Mouse (Mus musculus): Measurements from ENCODE around the gene Zcchc24. TPM values are rescaled to one million over a fixed set of nuclear protein-coding genes. Genes with fewer than 3 reads are reported as not detected.

Gene Zcchc24
- polyA plus RNA-seq, 1 experiment: 36.4 TPM

DNA sequence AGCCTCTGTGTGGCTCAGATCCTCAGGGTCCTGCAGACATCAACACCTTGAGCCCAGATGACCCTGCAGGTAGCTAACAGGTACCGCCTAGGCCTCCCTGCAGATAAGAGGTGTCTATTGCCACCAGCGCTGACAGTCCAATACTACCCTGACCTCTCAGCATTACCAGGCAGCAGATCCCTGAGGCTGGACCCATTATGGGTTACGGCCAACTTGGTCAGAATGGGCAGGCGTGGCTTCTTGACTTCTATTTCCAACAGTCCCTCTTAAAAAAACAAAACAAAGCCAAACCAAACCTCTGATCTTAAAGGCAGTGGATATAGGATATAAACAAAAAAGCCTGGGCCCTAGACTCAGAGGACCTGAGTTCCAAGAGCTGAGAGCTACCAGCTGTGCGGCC lies 17.8 kb downstream of the Zcchc24 start:
- H3ac ChIP-seq (ENCODE audit: control insufficient read depth, insufficient read length, low read depth): no peak overlapping the region
- H3K79me2 ChIP-seq (ENCODE audit: control insufficient read depth, insufficient read depth): peaks cover 60% of the 10 kb centered on the region
- peaks cover 74% of the 10 kb centered on the region for H3K36me3 ChIP-seq (ENCODE audit: control insufficient read depth, insufficient read depth)
- H3K4me3 ChIP-seq (ENCODE audit: insufficient read depth, poor library complexity, severe bottlenecking): no peak overlapping the region
- peaks cover 23% of the 10 kb centered on the region for H3K79me3 ChIP-seq (ENCODE audit: low read depth)
- no peak for TF ChIP-seq CEBPB (IDR thresholded peaks at IDR 0.05; ENCODE audit: low read depth)
- no peak for TF ChIP-seq CTCF (IDR thresholded peaks at IDR 0.05; ENCODE audit: control insufficient read depth, insufficient read depth, insufficient read length)
- no peak for TF ChIP-seq FOSL1 (IDR thresholded peaks at IDR 0.05; ENCODE audit: insufficient read depth, low read length, poor library complexity, severe bottlenecking)
- no peak for TF ChIP-seq USF1 (IDR thresholded peaks at IDR 0.05; ENCODE audit: low read depth)
- no peak for TF ChIP-seq MAX (IDR thresholded peaks at IDR 0.05)
- TF ChIP-seq MYOG (IDR thresholded peaks at IDR 0.05; ENCODE audit: control insufficient read depth, extremely low read depth, insufficient read length): no peak
- no peak for TF ChIP-seq MYOD1 (IDR thresholded peaks at IDR 0.05; ENCODE audit: control insufficient read depth, insufficient read length, low read depth)
- no peaks in the 10 kb centered on the region for H3K27me3 ChIP-seq (ENCODE audit: control insufficient read depth, insufficient read depth, insufficient read length)

DNA sequence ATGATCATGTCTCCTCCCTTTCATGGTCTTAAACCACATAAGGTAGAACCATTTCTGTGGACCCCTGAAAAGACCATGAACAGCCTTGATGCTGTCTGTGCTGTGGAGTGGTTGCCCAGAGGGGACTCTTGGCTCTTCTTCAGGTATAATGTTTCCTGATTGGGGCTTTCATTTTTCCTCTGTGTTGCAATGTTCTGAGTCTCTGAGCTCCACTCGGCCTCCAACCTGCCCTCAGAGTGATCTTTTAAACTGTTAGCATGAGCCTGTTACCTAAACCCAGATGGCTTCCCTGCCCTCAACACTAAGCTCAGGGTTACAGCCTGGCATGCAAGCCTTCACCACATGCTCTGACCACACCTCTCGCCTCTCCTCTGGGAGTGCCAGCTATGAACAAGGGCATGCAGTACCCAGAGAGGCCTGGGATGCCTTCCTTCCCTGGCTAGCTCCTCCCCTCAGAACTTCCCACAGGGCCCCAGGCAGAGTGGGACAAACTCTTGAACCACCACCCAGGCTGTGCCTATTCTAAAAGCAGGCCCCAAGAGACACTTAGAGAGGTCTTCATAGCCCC lies 18.3 kb downstream of the Zcchc24 start:
- H3K27me3 ChIP-seq (ENCODE audit: control insufficient read depth, insufficient read depth, insufficient read length): no peaks in the 10 kb centered on the region
- peaks cover 74% of the 10 kb centered on the region for H3K36me3 ChIP-seq (ENCODE audit: control insufficient read depth, insufficient read depth)
- H3ac ChIP-seq (ENCODE audit: control insufficient read depth, insufficient read length, low read depth): no peak overlapping the region
- peaks cover 23% of the 10 kb centered on the region for H3K79me3 ChIP-seq (ENCODE audit: low read depth)
- H3K4me3 ChIP-seq (ENCODE audit: insufficient read depth, poor library complexity, severe bottlenecking): no peak overlapping the region
- TF ChIP-seq USF1 (IDR thresholded peaks at IDR 0.05; ENCODE audit: low read depth) (no peak), MYOG (IDR thresholded peaks at IDR 0.05; ENCODE audit: control insufficient read depth, extremely low read depth, insufficient read length) (no peak), CEBPB (IDR thresholded peaks at IDR 0.05; ENCODE audit: low read depth) (peak; percentile 54), MYOD1 (IDR thresholded peaks at IDR 0.05; ENCODE audit: control insufficient read depth, insufficient read length, low read depth) (peak; percentile 39), FOSL1 (IDR thresholded peaks at IDR 0.05; ENCODE audit: insufficient read depth, low read length, poor library complexity, severe bottlenecking) (peak; percentile 15), CTCF (IDR thresholded peaks at IDR 0.05; ENCODE audit: control insufficient read depth, insufficient read depth, insufficient read length) (no peak), MAX (IDR thresholded peaks at IDR 0.05) (peak; percentile 99)
- H3K79me2 ChIP-seq (ENCODE audit: control insufficient read depth, insufficient read depth): peaks cover 60% of the 10 kb centered on the region

DNA sequence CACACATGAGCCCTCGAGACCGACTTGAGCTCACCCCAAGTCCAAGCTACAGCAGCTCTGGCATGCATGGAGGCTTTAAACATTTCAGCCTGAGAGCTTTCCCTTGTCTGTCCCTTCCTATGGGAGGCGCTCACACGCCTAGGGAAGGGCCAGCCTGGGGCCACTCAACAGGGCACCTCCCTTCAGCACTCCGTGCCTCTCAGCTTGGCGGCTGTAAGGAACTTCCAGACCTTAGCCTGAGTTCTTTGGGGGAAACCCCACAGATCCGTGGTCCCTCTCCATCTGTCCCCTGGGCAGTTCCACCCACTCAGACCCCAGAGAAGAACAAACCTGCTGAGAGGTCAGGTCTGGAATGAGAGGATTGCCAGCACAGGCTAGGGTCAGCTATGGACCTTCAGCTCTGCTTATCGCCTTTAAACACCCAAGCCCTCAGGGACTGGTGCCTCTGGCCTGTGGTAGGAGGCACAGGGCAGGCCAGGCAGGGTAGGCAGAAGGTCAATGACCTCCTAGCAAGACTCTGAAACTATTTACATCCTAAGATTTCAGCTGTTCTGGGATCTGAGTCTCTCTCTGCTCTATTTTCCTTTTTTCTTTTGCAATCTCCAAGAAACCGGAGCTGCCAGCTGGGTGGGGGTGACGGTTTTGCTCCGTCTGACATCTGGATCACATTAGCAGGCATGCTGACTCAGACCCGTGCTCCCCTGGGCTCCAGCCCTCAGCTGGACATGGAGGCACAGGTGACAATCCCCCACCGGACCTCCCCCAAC lies 19.5 kb downstream of the Zcchc24 start:
- Histone ChIP-seq H3K79me3 (ENCODE audit: low read depth) (peaks cover 21% of the 10 kb centered on the region), H3K4me3 (ENCODE audit: insufficient read depth, poor library complexity, severe bottlenecking) (no peak overlapping the region), H3K36me3 (ENCODE audit: control insufficient read depth, insufficient read depth) (peaks cover 72% of the 10 kb centered on the region), H3K79me2 (ENCODE audit: control insufficient read depth, insufficient read depth) (peaks cover 51% of the 10 kb centered on the region), H3ac (ENCODE audit: control insufficient read depth, insufficient read length, low read depth) (peak overlapping the region; percentile 5), H3K27me3 (ENCODE audit: control insufficient read depth, insufficient read depth, insufficient read length) (no peaks in the 10 kb centered on the region)
- TF ChIP-seq MYOG (IDR thresholded peaks at IDR 0.05; ENCODE audit: control insufficient read depth, extremely low read depth, insufficient read length) (no peak), CEBPB (IDR thresholded peaks at IDR 0.05; ENCODE audit: low read depth) (peak; percentile 90), CTCF (IDR thresholded peaks at IDR 0.05; ENCODE audit: control insufficient read depth, insufficient read depth, insufficient read length) (peak; percentile 15), MAX (IDR thresholded peaks at IDR 0.05) (no peak), FOSL1 (IDR thresholded peaks at IDR 0.05; ENCODE audit: insufficient read depth, low read length, poor library complexity, severe bottlenecking) (peak; percentile 39), USF1 (IDR thresholded peaks at IDR 0.05; ENCODE audit: low read depth) (no peak), MYOD1 (IDR thresholded peaks at IDR 0.05; ENCODE audit: control insufficient read depth, insufficient read length, low read depth) (peak; percentile 94)

DNA sequence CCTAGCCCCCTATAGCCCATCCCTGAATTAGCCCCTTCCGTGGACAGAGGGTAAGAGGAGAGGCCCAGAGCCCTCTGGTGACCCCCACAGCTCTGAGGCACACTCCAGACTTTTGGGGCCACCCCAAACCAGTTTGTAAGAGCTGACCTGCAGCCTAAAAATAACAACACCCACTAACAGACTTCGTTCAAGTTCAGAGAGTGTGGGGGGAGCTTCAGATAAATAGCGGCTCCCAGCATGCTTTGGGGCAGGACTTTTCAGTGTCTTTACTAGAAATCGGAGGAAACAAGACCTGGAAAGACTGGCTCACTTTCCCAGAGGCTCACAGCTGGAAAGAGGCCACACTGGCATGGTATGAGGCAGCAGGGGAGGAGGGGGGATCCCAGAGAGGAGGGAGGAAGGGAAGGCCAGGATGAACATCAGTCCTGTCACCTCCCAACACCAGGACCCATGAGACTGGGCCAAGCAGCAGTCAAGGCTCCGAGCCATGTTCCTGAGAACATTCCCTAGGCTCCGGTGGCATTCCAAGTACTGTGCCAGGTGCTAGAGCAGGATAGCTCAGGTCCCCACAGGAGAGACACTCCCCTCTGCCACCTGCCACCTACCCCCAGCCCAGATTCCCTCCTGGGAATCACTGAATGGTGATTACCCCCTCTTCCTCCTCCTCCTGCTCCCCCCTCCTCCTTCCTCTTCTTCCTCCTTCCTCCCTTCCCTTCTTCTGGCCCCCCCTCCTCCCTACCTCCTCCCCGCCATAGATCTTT lies 20.7 kb downstream of the Zcchc24 start:
- TF ChIP-seq MYOD1 (IDR thresholded peaks at IDR 0.05; ENCODE audit: control insufficient read depth, insufficient read length, low read depth): no peak
- no peak for TF ChIP-seq CTCF (IDR thresholded peaks at IDR 0.05; ENCODE audit: control insufficient read depth, insufficient read depth, insufficient read length)
- no peak for TF ChIP-seq FOSL1 (IDR thresholded peaks at IDR 0.05; ENCODE audit: insufficient read depth, low read length, poor library complexity, severe bottlenecking)
- TF ChIP-seq USF1 (IDR thresholded peaks at IDR 0.05; ENCODE audit: low read depth): no peak
- no peak for TF ChIP-seq MAX (IDR thresholded peaks at IDR 0.05)
- no peak for TF ChIP-seq MYOG (IDR thresholded peaks at IDR 0.05; ENCODE audit: control insufficient read depth, extremely low read depth, insufficient read length)
- Histone ChIP-seq H3K36me3 (ENCODE audit: control insufficient read depth, insufficient read depth) (peaks cover 75% of the 10 kb centered on the region), H3K4me3 (ENCODE audit: insufficient read depth, poor library complexity, severe bottlenecking) (no peak overlapping the region), H3K27me3 (ENCODE audit: control insufficient read depth, insufficient read depth, insufficient read length) (no peaks in the 10 kb centered on the region), H3K79me2 (ENCODE audit: control insufficient read depth, insufficient read depth) (peaks cover 54% of the 10 kb centered on the region), H3K79me3 (ENCODE audit: low read depth) (peaks cover 20% of the 10 kb centered on the region), H3ac (ENCODE audit: control insufficient read depth, insufficient read length, low read depth) (no peak overlapping the region)

All from C2C12 (cell line).